Mouse (Mus musculus) ES-CJ7 (cell line): ENCODE results near the gene Psrc1.

Experiments
- DNase-seq: peaks from one replicate; pipeline ENCODE4 v3.0.0; 2011; ENCODE audit warnings: low read depth, low spot score

Gene Psrc1

DNA sequence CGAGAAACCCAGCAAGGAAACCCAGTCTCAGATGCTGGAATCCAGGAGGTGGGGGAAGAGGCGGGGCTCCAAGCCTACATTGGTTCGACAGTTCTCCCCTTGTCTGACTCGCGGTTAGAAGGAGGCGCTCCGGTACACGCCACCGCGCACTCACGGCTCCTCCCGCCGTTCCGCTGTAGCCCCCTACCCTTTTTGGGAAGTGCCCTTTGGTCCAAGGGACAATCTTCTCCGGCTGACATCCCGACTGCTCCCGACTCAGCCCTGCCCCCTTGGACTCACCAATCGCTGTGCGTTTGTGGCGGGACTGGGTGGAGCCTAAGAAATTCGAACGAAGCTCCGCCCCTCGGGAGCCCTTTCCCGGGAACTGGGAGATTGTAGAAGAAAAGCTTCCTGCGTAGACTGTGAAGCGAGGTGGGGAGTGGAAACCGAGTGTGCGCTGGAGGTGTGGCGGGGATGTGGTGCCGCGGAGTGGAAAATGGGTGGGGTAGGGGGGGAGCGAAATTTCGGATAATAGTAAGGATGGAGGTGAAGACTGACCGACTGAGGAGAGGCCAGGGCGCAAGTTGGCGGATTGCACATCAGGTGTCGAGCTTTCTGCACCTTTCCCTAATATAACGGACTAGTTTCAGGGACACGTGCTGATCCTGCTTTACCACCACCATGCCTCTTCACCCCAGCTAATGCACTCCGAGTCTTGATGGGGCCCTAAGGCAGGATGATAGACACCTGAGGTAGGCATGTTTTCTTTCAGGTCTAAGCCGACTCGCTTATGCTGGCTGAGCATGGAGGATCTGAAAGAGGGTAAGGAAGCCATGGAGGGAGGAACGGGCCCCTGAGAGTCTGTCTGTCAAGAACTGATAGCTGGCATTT is at the start of gene Psrc1:
Gene Psrc1 (plus strand): TSS at position 355 of the 870 bp plus-strand sequence.
- DNase-seq: peak; percentile 90

DNA sequence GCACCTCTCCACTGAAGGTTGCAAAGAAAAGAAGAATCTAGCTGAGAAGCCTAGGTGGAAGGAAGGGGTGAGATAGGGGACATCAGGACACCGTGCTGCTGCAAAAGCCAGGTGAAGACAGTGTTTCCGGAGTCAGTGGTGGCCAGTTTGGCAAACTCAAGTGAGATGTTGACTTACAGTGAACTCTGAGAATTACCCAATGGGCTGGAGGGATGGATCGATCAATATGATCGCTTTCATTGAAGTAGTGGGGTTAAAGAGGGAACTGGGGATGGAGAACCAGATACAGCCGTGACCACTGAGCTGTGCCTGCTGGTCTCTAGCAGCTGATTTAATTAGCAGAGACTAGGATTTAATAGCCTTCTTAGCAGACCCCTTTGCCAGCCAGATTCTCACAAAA is 46.8 kb upstream of the Psrc1 start:
- no peak for DNase-seq

DNA sequence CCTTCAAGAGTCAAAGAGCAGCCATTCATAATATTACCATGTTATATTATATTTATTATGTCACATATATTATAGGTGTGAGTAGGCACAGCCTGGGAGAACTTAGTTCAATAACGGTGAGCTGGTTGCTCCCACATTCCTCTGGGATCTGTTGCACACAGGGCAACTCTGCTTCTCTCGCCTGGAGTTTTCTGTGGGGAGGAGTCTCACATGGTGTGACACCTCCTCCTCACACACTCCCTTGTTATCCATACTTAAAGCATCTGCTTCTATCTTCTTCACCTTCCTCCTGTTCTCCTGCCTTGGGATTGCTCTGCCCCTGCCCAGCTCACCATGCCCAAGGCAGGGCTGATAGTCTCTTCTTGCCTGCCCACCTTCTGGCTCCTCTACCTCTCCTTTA is 42.6 kb upstream of the Psrc1 start:
- no peak for DNase-seq

DNA sequence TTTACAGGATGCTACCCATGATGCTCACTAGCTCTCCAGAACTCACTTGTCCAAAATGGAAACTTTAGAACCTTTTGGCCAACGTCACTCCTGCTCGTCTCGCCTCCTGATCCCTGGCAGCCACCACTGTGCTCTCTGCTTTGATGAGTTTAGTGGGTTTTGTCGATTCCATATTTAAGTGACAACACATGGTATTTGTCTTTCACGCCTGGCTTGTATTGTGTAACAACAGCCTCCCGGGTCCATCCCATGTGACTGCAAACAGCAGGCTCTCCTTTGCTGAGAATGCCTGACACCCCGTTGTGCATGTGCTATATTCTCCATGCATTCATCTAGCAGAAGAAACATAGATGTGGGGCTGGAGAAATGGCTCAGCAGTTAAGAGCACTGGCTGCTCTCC is 41.5 kb upstream of the Psrc1 start:
- DNase-seq: no peak

DNA sequence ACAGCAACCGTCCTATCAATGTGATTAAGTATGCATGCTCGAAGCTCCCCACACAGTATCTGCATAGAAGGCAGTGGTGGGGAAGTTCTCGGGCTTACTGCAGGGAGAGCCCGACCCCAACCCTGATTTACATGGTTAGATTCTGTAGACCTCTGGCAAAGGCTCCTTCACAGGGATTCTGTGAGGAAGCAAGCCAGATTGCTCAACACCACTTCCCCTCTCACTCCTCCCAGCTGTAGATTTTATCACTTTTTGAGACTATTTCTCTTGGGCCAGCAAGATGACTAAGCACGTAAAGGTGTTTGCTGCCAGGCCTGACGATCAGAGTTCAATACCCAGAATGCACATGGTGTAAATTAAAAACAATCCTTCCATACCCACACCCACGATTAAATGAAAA is 37.8 kb upstream of the Psrc1 start:
- DNase-seq: no peak

DNA sequence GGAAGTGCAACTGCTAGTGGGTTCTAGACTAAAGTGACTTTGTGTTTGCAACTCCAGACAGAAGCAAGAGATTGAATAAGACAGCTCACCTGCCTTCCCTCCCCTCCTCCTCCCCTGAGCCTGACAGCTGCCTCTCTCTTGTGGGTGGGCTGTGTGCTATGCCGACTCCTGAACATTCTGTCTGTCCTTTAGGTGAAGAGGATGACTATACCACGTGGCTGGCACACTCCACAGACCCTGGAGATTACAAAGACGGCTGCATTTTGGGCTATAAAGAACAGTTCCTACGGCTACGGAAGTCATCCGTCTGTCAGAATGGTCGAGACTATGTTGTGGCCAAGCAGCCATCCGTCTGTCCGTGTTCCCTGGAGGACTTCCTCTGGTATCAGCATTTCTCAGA is 35.3 kb upstream of the Psrc1 start:
- no peak for DNase-seq

DNA sequence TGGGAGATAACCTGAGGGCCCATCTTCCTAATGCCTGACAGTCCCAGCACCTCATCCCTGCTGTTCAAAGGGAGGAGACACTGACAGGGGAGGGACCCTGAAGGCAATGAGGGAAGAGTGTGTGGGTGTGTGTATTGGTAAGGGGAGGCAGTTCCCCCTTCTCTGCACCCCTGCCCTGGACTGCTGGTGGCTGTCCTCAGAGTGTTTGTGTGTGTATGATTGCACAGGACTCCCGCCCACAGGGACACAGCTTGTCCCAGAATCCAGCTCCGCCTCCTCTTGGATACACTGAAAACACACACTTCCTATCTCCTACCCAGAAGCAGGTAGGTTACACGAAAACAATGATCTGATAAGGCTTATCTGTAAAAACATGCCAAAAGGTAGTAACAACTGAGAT is 28.4 kb upstream of the Psrc1 start:
- DNase-seq: no peak

DNA sequence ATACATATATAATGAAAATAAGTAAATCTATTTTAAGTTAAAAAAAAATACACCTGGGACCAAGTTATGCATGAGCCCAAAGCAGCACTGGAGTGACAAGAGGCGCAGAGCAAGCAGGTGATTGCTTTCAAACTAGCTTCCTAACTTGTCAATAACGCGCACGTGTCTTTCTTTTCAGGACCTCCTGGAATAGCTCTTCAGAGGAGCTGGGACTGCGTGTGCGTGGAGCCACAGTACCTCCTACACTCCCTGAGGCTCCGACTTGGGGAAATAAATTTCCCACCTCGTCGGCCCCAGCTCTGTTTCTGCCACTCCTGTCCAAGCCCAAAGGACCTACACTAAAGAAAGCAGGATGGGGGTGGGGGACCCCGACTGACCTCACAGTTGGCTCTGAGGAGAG is 26.6 kb upstream of the Psrc1 start:
- DNase-seq: no peak

DNA sequence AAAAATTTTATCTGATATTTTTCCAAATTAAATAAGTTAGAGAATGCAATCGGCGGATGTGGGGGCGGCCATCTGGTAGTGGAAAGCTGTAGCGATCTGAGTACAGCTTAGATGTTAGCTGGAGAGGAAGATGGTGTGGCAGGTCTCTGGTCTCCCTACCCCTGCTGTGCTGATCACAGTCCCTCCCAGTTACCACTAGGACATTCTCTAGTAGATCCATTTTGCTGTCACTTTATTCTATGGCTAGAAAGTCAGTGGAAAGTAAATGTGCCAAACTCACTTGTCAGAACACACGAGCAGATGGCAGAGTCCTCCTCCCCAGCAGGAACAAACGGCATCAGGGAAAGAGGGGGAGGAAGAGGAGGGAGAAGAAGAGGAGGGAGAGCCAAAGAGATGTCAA is 25.2 kb upstream of the Psrc1 start:
- no peak for DNase-seq

DNA sequence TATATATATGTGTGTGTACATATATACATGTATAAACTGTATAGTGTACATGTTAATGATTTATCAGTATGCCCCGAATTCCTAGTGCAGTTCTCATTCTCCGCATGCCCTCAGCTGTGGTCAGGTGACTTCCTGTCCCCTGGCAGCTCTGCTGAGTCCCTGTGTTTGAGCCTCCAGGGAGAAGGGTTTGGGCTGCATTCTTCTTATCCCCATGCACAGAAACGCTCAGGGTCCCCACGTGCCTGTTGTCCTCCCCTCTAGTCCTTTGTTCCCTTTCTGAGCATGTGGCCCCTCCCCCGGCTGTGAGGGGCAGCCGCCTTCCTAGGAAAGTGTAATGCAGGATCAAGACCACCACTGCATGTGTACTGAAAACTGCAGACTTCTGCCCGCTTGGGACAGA is 22.7 kb upstream of the Psrc1 start:
- no peak for DNase-seq

DNA sequence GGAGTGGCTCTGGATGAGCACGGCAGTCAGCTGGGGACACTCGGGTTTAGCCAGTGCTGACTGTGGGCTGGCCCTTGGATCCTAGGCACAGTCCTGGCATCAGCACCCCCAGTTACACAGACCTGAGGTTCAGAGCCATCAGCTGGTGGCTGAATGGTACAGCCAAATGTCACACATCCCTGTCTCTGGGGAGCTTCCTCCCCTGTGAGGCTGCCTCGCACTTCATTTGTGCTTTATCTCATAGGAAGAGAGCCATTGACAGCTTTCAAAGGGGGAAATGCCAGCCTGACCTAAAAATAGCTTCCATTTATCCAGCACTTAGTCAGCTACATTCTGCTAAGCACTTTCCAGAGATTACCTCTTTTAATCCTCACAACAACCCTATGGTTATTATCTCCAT is 20.0 kb upstream of the Psrc1 start:
- DNase-seq: no peak

DNA sequence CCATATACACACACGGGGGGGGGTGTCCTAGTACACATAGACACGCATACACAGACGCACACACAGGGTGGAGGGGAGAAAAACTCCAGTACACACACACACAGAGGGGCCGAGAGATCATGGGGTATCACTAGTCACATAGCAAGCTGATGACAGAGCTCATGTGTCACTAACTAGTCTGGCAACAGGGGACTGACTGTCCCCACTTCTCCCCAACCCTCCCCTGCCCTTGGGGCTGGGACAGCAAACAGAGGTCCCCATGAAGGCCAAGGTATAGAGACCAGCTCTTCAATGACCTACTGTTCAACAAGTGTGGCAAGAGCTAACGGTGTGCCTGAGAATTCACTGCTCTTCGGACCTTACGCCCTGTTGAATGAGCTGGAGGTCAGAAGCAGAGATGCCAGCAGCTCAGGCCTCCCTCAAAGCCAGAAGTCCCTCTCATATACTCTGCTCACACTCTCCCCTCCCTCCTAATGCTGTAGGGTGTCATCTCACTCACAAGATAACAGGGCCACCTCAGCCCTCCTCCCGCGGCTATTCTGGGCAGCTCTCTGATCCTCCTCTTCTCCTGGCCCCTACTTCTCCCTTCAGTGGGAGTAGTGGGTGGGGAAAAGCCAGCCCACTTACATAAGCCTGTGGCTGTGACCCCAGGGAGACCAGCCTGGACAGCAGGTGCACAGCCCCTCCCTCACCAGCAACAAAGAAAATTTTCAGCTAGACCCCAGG is 19.2 kb upstream of the Psrc1 start, which contains the start of gene Mybphl:
Gene Mybphl (plus strand): TSS at position 642 of the 726 bp plus-strand sequence.
- DNase-seq: no peak

DNA sequence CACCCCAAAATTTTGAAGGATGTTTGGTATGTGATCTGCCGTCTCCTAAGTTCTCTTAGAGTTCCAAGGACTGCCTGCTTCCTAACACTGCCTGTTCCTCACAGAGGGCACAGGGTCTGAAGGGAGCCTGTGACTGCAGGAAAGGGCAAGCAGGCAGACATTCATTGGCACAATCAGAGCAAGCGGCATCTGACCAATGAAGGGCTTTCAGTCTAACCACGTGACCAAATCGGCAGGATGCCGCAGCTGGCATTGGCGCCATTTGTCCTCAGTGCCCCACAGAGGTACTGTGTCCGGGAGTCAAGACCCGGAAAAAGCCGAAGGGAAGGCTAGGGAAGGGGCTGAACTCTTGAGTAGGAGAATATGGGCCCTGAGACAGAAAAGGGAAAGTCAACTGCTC is 16.5 kb upstream of the Psrc1 start:
- peak; percentile 57 for DNase-seq

DNA sequence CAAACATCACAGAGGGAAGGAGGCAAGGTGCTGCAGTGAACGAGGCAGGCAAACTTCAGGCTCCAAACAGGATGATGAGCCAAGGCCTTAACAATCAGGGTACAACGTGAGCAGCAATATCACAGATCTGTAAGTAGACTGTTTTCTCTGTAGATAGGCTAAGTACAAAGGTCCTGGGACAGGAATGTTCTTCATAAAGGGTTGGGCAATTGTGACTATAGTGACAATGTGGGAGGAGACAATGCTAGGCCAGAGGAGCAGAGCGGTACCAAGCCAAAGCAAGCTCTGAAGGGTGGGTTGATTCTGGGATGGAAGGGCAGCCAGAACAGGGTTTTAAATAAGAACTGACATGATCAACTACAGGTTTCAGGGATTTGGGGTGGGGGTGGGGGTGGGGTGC is 15.8 kb upstream of the Psrc1 start:
- DNase-seq: no peak

DNA sequence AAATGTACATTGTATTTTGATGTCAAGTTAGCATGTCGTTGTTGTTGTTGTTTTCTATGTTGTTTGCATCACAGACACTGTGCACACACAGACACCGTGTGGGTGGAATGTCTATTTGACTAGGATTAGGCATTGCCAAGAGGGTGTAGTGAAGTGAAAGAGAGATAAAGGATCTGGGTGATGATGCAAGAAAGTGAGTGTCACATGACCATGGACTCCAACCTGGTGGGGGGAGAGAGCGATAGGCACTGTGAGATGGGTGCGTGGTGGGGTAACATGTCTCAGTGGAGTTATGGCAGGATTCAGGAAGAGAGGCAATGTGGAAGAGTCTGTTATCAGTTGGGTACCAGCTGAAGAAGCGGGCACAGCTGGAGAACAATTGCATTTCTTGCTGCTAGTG is 14.9 kb upstream of the Psrc1 start:
- no peak for DNase-seq

DNA sequence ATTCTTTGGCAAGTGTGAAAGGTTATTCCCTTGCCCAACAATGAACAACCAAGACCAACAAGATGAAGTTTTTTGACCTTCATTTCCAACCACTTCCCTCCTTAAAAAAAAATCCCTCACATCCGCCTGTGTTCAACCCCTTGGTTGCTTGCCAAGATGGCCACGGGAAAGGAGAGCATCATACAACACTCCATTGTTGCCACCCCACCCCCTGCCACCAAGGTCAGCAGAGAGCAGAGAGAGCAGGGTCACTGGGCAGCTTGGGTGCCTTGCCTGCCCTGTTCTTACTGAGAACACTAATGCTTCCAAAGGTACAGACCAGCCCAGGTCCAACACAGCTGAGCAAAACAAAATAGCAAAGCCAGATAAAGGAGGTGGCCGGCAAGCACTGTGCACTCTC is 11.4 kb upstream of the Psrc1 start:
- DNase-seq: no peak

DNA sequence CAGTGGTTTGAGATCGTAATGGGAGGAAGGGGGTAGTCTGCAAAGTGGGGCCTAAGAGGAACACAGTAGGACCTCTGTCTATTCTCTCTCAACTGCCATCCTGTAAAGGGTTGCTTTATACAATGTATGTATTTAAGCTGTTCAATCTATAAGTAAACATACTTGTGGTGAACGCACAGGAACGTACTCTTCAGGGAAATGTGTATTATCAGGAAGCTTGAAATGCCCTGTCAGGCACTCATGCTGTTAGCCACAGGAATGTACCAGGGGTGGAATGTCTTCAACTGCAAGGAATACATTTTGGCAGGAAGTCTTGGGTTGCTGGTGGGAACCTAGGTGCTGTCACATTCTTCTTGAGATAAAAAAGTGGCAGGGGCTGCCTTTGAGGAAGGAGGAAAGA is 10.9 kb upstream of the Psrc1 start:
- DNase-seq: no peak

DNA sequence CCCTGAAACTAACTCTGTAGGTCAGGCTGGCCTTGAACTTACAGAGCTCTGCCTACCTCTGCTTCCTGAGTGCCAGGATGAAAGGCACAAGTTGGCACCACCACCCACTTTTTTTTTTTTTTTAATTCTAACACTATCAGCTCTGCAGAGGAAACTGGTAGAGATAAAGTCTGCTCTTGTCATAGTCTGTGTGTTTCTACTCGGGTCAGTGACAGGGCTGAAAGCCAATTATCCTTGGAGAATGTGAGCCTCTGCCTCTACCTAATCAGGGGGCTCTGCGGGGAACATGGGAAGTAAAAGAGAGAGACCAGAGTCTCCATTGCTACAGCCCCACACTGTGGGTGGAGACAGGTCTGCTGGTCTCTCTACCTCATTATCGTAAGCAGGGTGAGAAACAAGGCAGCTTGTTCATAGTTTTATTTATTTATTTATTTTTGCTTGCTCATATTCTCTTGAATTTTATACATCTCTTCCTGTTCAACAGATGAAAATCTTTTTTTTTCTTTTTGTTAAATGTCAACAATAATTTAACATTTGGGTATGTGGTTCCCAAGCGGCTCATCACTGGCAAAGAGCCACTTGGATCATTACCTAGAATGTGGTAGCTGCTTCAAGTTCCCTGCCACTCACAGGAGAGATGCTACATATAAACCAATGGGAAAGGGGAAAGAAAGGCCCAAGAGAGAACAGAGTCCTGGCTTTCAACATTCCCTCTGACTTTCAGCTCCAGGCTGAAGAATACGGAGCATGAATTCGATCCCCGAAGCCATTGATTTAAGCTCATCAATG is 4.6 kb upstream of the Psrc1 start:
- DNase-seq: no peak

DNA sequence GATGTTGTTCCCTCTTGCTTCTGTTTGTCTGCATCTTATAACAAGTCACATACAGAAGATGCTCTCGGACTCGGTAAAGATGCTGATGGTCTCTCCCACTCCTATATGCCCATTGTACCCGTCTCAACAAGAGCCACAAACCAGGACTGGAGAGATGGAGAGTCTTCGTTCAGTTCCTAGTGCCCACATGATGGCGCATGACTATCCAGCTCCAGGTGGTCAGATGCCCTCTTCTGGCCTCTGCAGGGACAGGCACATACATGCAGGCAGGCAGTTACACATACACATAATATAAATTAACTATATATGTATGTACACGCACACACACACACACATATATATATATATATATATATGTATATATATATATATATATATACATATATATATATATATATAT is 2.9 kb upstream of the Psrc1 start:
- DNase-seq: peak; percentile 56

DNA sequence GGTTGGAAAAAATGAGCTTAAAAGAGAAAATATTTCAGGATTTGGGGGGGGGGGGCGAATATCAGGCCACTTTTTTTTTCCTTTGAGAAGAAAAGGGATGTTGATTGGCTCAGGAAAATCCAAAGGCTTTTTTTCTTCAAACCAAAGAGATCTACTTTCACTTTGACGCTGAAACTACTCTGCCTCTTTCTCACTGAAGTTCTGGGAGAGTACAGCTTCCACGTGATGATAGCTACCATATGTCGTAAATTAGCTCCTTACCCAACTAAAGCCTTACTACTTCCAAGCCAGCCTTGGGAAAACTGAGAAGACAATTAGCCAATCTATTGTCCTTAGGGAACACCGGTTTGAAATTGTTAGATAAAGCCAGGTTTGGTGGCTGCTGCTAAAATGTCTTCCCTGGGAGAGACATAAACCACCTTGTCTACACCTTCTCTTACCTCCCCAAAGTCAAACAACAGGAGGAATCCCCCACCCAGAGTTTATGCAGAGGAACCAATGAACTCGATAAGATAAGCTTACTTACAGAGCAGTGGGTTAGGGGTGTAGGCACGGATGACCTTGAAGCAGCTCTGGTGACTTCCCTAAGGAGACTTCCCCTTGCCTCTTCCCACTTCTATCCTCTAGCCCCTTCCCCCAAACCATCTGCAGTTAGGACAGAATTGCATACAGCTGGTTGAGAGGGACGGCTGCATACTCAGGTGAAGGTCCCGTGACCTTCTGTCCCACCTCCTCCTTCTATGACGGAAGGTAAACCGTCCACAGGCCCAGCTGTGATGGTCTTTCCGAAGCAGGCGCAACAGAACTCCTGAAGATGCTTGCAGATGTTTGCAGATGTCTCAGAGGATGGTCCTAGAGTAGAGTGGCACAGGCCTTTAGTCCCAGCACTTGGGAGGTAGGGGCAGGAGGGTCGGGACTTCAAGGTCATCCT is 1.4 kb upstream of the Psrc1 start:
- no peak for DNase-seq

DNA sequence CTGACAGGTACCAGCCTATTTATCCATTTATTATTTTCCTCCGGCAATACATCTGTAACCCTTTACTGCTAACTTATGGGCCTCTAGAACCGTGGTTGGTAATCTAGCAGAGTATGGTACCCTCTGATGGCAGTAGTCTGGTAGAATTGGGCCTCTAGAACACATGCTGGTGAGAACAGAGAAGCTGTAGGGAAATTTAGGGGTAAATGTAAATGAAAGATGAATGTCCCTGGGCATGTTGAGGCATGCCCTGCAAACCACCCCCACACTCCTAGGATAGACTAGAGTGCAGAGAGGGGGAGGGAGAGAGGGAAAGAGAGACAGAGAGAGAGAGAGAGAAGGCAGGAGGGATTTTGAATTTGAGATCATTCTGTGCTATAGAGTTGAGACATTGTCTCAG is 786 bp downstream of the Psrc1 start:
- peak; percentile 49 for DNase-seq
